Mouse (Mus musculus) liver, adult 2 months (tissue): ENCODE measurements around the gene Snx21.

Source experiments
- CTCF ChIP-seq: fragments of 200-500 bp; IDR thresholded peaks from 2 replicates; pipeline ENCODE4 v1.5.1; 2011; ENCODE audit warnings: low read depth, low read length, control low read depth
- POLR2A ChIP-seq: fragments of 200-500 bp; IDR thresholded peaks from 2 replicates; pipeline ENCODE4 v1.6.1; 2011; ENCODE audit warnings: low read length, control low read depth; ENCODE audit not compliant: insufficient read depth; ENCODE audit errors: extremely low read depth

- TF ChIP-seq CTCF: no peak
- TF ChIP-seq POLR2A: no peak
Observed at GRCm38 (mm10) chr2:164776130-164776529, 9.5 kb upstream of the Snx21 start.
